Mouse (Mus musculus) urinary bladder, postnatal 0 days (tissue): Measurements from ENCODE around the gene Tead4. TPM values are rescaled to one million over a fixed set of nuclear protein-coding genes. Genes with fewer than 3 reads are reported as not detected.

Experiments used
- polyA plus RNA-seq: library from polyadenylated mRNA; unstranded; fragments of >200 nt; fragmentation: Nextera tagmentation; extraction: Ambion mirVana; gene quantifications from 2 replicates; pipeline ENCODE4 v1.2.1, GENCODE M21; 2015

Gene Tead4
- 2.4 and 4.3 TPM in 2 replicates for polyA plus RNA-seq

GRCm38 (mm10) chr6:128300134-128301001, at the start of gene Tead4:
Gene Tead4, minus strand, starts transcription at chr6:128300823.

Other genes starting within 250 kb of the Tead4 start
- 153 and 176 TPM in 2 replicates for gene Tspan9, start 157.2 kb downstream of the Tead4 start, polyA plus RNA-seq
- 10.8 and 13.1 TPM in 2 replicates for gene Tulp3, start 55.0 kb upstream of the Tead4 start, polyA plus RNA-seq
- 42.8 and 47.6 TPM in 2 replicates for gene Rhno1, start 62.1 kb upstream of the Tead4 start, polyA plus RNA-seq
- gene Foxm1, start 62.1 kb upstream of the Tead4 start, polyA plus RNA-seq = 5.6 and 9.6 TPM in 2 replicates
- 0.13 TPM in 1 of 2 replicates, not detected in the other for gene Tex52, start 74.6 kb upstream of the Tead4 start, polyA plus RNA-seq
- not detected in 2 replicates for gene Gm44596, start 74.7 kb upstream of the Tead4 start, polyA plus RNA-seq
- 1.2 and 1.7 TPM in 2 replicates for gene Nrip2, start 98.5 kb upstream of the Tead4 start, polyA plus RNA-seq
- gene Itfg2, start 124.1 kb upstream of the Tead4 start, polyA plus RNA-seq = 13.5 and 16.7 TPM in 2 replicates
- 116 and 137 TPM in 2 replicates for gene Fkbp4, start 137.9 kb upstream of the Tead4 start, polyA plus RNA-seq
- 0.15 and 1.6 TPM in 2 replicates for gene Pzp, start 225.9 kb upstream of the Tead4 start, polyA plus RNA-seq